Mouse (Mus musculus) ovary, postnatal 14 days (tissue): ENCODE results near the gene Fam50a.
A peak's percentile ranks its signal among the peaks of the same experiment; 100 is the strongest.

ENCODE experiments used
- DNase-seq: peaks from one replicate; pipeline ENCODE4 v3.0.0; 2022; ENCODE audit warnings: low spot score

The Fam50a gene

DNA sequence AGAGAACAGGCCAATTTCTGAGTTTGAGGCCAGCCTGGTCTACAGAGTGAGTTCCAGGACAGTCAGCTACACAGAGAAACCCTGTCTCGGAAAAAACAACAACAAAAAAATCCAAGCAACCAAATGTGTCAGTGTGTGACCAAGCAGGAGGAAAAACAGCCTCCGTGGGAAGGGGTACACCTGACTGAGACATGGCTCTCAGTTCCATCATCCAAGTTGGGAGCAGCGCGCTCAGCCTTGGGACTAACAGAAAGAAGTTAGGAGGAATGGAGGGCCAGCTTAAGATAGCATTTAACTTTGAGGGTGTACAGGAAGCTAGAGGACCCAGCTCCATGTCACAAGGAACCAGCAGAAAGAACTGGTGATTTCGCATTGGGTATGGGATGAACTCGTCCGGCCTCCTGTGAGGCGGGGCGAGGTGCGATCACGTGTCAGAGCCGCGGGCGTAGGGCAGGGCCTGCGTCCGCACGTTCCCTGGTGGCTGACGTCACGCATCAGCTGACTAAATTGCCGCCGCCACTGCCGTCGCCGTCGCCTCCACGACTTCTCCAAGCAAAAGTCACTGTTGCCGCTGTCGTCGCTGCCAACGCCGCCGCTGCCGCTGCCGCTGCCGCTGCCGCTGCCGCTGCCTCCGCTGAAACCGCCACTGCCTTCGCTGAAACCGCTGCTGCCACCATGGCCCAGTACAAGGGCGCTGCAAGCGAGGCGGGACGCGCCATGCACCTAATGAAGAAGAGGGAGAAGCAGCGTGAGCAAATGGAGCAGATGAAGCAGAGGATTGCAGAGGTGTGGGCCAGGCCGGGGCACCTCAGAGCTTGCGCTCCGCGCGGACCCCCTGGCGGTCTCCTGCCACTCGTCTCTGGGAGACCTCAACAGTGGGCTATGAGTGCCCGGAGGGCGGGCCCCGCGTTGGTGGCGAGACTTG is at the start of gene Fam50a:
Fam50a (plus strand) TSS at position 494 of the 925 bp plus-strand sequence.
- DNase-seq = peak; percentile 60

DNA sequence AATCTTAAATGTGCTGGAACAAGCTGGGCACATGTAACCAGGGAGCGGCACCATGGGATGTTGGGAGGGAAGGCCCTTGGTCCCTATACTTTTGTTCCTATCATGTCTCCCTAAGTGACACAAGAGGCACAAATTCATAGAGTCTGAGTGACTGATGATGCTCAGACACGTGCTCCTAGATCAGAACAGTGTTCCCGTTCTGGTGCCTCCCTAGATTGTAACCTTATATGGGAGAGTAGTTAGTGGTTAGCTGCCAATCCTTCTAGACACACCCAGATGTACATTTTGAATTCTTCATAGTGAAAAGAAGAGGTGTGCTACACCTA is 43.1 kb upstream of the Fam50a start:
- no peak for DNase-seq

DNA sequence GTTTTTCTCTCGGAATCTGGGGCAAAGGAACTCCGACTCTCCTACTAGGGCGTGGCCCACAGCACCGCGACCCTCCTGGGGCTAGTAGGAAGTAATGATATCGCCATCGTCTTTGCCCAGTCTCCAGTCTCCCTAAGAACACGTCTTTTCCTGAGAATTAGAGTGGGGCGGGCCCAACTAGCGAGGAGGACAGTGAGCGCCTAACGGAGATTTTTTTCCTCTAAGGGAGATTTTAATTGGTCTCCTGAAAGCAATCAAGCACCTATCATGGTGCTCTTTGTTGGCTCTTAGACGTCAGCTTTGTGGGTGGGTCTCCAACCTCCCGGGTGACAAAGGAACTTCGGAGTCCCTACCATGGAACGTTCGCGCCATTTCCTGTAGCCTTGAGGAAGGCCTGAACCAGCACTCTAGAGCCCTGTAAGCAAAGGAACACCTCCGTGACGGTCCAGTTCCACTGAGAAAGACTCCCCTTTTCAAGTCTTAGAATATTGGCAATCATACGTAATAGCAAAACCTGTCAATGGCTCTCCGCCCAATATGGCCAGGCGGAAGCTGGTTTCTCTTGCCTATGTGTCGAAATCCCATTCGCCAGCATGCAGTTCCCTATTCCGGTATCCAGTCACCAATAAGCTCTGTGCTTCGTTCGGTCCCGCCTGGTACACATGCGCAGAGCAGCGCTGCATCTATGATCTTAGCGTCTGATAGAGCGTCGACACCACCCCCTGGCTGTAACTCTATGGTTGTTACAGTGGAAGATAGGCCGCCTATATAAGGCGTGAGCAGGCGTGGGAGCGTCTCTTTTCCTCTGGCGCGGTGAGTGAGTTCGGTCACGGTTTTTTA is 42.6 kb upstream of the Fam50a start, which contains the start of gene Rpl10:
Rpl10 (plus strand) TSS at position 751 of the 840 bp plus-strand sequence.
- peak; percentile 73 for DNase-seq

DNA sequence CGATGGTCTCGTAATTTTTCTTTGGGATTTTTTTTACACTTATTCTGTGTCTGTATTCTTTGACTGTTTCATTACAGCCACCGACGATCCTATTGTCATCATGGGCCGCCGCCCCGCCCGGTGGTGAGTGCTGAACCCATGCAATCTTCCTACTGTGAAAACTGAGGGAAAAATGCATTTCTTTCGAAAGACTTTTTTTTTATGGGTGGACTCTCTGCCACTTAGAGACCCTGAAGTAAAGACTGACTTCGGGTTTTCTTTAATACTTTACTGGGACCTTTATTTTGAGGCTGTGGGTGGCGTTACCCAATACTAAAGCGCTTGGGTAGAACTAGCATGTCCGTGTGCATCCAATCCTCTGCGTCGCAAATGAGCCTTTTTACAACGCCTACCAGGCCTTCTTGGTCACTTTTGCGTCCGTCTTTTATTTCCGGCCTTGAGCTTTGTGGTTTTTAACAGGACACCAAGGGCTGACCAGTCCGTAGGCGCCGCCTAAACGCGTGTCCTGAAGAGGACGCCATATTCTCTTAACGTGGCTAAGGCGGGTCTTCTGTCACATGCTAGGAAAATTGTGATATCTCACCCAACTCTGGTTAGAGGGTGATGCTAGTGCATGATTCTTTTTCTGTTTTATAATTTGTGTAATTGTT is 41.8 kb upstream of the Fam50a start:
- no peak for DNase-seq

DNA sequence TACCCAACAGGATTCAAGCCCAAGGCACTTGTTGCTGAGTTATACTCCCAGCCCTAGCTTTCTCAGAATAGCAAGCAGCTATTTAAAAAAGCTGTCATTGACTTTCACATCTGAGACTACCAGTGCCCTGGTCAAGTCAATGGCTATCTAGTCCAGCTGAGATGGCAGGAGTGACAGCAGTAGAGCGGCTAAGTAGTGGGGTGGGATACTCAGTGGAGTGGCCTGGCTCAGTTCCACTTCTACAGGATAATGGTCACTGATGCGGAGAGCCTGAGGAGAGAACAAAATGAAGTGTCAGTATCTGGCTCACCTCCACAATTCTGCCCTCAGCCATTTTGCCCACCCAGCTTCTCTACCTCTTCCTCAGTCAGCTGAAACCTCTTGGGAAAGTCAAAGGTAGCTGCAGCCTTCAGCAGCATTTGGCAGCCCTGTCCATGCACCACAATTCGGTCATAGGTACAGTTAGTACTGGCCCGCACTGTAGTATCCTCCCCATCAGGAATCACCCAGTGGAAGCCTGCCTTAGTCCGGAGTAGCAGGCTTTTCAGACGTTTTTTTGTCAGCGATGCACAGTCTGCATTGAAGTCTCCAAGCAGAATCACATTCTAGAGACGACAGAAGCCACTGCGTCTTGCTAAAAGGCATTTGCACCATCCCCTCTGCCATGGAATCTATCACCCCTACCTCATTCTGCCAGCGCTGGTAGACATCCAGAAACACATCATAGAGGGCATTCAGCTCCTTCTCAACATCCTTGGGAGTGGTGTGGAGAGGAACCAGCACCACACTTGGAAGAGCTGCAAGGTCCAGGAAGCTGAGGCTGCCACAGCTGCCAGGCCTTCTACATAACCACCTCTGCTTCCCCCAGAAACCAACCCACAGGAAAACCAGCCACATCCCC is 39.2 kb upstream of the Fam50a start:
- DNase-seq = no peak

DNA sequence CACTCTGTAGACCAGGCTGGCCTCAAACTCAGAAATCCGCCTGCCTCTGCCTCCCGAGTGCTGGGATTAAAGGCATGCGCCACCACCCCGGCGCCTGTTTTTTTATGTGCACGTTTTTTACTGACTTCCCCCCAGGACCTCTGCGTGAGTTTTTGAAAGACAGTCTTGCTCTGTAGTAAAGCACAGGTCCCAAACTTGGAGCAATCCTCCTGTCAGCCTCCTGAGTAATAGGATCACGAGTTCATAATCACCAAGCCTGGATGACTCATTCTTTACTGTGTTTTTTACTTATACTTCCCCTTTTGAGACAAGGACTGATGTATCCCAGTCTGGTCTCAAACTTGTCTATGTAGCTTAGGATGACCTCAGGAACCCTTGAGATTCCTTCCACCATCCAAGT is 34.9 kb upstream of the Fam50a start:
- DNase-seq = no peak

DNA sequence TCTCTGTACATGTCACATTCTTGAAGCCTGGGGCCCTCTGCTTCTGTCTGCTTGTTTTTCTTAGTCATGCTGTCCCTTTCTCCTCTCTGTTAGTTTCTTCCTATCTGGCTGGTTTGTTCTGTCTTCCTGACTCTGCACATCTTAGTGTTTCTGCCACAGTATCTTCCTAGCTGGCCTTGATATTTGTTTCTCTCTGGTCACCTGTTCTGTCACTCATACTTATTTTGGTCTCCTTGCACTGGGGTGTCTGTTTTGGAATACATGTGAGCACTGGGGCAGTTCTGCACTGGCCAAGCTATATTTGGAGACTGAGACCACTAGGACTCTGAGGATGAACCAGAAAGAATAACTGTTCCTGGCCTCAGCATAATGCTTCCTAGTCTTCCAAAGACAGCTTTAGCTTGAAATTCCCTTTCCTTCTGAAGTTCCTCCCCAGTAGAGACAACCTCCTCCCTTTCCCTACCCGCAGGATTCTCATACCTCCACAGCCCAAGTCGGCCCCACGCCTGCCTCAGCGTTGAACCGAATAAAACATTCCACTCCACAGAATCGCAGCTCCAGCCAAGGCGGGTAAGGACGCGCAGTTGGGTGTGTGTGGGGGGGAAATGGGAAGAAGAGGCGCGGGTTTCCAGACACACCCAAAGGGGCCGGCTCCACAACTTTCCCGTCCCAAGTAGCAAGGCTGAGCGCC is 31.6 kb upstream of the Fam50a start:
- DNase-seq = no peak

DNA sequence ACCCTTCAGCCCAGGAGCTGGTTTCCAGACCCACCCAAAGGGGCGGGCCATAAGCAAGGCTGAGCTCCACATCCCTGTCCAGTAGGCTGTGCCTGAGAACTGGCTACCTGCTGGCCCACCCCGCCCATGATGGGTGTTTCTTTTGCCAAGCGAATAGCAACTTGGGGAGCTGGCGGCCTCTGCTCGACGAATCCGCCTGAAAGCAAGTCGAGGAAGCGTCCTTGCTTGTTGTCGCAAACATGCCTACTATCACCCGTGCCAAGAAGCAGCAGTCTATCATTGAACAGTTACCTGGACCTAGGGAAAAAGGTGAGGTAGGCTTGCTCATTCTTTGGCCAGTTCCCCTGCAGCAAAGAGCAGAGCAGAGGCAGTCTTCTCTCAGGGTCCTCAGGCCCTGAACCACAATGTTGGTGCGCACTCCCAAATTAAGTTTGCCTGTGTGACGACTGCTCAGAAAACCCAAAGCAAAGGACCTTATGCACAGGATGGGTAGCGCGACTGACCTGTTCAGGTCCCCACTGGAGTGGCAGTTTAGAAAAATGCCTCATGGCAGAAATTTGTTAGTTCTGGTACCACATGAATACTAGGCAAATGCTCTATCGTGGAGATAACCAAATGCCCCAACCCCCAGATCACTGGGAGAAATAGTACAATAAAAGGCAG is 31.0 kb upstream of the Fam50a start, which contains the start of the genes Taz and Dnase1l1:
Taz (plus strand) TSS at position 181 of the 663 bp plus-strand sequence.
Dnase1l1 (minus strand) TSS at position 606 of the 663 bp plus-strand sequence.
- DNase-seq = no peak

DNA sequence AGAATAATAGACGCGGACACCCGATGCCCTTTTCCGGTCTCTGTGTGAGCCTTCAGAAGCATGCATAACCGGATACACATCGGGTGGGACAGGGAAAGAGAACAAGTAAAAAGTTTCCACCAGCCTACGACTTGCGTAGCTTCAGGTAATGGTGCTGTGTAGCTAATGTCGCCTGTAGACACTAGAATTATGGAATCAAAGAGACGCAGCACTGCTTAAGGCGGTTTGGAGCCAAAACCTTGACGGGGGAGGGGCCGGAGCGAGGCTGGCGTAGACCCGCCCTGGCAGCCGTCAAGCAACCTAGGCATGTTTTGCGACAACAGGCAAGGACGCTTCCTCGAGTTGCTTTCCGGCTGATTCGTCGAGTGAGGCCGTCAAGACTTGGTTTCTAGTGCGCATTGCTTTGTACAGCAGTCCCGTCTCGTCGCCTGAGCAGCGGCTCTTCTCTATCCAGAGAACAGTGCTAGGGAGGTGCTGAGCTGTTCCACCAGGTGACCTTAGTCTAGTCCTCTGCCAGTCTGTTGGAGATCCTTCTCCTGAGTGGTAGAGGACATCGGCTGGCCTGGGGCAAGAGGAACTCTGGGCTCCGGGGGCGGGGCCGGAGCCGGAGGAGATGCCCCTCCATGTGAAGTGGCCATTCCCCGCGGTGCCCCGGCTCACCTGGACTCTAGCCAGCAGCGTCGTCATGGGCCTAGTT is 30.3 kb upstream of the Fam50a start:
- DNase-seq = peak; percentile 62

DNA sequence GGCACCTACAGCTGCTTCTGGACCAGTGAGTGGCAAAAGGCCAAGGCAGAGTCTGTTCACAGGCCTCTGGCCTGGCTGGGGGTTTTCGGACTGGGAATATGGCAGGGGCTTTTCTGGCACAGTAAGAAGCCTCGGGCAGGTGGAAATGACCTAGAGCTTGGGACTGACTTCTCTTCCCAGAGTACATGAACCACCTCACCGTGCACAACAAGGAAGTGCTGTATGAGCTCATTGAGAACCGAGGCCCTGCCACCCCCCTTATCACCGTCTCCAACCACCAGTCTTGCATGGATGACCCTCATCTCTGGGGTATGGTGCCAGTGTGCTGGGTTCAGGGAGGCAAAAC is 29.8 kb upstream of the Fam50a start:
- DNase-seq = no peak

DNA sequence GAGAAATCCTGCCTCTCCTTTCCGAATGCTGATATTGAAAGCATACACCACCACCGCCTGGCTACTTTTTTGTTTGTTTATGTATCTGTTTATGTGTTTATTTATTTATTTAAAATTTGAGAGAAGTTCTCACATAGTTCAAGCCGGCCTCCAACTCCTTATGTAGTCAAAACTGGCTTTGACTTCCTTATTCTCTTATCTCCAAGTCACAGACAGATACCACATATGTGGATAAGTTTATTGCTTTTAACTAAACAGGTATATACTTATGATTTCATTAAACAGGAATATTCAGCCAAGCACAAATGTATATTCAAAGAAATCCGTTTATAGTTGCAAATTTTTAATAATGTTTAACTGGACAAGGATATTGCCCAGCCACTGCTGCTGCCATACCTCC is 19.4 kb upstream of the Fam50a start:
- no peak for DNase-seq

DNA sequence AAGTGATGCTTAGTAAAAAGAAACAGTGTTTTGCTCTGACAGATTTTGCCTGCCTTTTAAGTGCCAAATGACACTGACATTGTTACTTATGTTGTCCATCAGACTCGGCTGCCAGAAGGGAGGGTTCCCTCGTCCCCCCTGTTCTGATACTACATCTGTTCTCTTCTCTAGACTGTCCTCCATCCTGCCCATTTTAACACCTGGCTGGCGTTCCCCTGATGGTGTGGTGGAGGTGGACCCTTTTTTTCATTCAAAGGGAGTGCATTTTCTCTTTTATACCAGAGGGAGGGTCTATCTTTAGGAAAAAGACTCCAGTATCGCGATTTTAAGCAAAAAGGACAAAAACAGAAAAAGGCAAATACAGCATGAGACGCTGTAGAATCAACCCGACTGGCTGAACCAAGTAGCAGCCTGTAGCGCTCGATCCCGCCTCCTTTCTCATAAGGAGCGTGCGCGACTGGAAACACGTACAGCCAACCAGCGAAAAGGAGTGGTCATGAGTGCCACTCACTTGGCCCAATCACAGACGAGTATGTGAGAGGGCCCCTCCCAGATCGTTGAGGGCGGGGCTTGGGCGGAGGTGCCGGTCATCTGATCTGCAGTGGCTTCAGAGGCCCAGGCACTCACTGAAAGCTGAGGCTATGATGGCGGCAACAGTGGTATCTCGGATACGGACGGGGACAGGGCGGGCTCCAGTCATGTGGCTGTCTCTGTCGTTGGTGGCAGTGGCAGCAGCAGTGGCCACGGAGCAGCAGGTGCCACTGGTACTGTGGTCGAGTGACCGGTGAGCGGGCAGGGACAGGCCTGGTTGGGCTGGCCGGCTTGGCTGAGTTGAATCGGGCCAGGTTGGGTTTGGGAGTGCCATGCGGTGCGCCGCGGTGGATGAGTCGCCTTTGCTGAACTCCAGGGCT is 16.0 kb upstream of the Fam50a start, which contains the start of gene Atp6ap1:
Atp6ap1 (plus strand) TSS at position 560 of the 911 bp plus-strand sequence.
- DNase-seq = peak; percentile 78

DNA sequence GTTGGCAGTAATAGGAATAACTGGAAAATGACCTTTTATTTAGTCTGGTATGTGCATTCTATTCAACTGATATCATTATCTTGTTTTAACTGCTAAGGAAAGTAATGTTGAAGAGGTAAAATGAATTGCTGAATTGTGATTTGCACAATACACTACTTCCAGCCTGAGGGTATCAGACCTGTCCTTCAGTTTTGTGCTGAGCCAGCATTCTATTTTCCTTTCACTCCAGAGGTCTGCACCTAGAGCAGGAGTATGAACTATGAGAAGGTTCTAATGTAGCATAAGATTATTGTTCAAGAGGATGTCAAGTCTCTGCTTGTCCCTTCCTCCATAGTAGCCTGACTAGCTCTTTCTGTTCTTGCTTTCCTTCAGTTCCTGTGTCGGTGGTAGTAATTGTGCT is 14.5 kb upstream of the Fam50a start:
- DNase-seq = no peak

DNA sequence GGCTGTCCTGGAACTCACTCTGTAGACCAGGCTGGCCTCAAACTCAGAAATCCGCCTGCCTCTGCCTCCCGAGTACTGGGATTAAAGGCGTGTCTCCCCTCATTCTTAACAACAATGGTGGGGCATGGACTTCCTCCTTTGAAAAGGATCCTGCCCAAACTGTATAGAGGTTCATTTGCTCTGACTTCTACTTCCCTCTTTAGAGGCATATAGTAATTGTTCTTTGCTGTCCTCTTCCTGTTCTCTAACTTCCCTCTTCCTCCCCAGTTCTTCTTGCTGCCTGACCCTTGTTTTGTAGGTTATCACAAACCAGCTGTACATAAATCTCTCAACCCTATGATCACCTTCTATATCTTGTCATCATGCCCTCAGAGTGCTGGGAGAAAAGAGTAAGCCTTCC is 13.1 kb upstream of the Fam50a start:
- no peak for DNase-seq

DNA sequence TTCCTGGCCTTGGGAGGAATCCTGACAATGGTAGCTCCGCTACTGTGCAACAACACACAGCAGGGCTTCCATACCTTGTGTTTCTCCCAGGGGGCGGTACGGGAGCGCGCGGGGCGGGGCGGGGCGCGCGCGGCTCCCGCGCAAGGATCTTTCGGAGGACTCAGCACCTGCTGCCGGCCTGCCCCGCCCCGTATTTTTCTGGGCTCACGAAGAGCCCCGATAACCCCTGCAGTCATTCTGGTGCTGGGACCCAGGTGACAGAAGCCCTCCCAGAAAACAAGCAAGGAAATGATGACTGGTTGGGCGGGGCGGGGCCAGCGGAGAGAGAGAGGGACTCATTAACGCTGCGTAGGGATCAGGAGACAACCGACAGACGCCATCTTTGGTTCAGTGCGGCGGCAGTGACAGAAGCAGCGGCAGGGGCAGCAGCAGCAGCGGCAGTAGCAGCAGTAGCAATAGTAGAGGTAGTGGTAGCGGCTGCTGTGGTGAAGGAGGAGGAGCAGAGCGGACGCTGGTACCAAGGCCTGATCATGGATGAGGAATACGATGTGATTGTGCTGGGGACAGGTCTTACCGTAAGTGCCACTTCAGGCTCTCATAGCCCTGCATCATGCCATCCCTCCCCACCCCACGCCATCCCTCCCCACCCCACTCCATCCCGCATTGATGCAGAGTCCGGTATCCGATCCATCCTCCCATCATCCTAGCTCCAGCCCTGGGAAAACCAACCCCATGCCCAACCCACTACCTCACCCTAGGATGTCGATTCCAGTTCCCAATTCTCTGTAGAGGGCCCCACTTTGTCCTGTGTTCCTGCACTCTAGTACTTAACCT is 7.7 kb upstream of the Fam50a start, which contains the start of gene Gdi1:
Gdi1 (plus strand) TSS at position 132 of the 834 bp plus-strand sequence.
- DNase-seq = peak; percentile 60

DNA sequence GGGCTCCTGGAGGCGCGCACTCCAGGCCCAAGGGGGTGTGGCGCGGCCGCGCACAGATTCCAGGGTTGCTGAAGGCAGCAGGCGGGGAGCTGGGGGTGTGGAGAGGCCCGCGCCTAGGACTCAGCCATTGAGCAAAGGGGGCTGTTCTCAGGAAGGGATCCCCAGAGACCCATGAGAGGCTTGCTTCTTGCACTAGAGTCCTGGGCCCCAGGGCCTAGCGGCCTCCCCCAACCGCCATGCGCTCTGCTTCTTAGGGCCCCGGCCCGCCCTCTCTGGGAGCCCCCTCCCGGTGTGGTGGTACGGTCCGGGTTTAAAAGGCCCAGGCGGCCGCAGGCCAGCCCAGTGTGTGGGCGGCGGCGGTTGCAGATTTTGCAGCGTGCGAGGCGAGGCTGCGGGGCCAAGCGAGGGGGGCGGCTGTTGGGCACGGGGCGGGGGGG is 15.9 kb downstream of the Fam50a start, which contains the start of gene Plxna3:
Plxna3 (plus strand) TSS at position 342 of the 437 bp plus-strand sequence.
- DNase-seq = peak; percentile 65

DNA sequence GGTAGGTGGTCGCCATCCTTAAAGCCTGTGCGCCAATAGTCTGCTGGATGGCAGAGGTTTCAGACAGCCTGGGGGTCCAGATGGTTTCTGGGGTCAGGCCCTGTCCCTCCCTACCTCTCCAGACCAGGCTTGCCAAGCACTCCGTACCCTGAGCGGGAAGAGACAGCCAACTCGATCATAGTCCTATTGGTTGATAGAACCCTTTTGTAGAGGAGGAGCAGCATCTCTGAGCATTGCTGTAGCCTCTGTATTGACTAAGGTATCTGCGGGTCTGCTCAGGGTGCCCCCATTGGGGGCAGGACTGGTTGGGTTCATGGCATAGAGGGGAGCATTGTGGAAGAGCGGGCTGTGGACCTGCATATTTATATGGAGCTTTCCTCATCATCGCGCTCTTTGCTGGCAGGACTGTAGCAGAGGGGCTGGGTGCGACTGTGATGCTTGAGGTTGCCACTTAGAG is 16.4 kb downstream of the Fam50a start:
- no peak for DNase-seq
